Mouse (Mus musculus): ENCODE measurements around the gene Dhx16.

GRCm38 (mm10) chr17:35879245-35880057, at the start of gene Dhx16:
- TF ChIP-seq CTCF (IDR thresholded peaks at IDR 0.05; ENCODE audit: control insufficient read depth, insufficient read depth, insufficient replicate concordance, low read depth, low read length): peak; percentile 62
- peak; percentile 69; the same call in 1 of the 2 replicates for TF ChIP-seq POLR2A (IDR thresholded peaks at IDR 0.05; ENCODE audit: control insufficient read depth, low read depth, low read length)
